ENCODE assay signal across 8 mouse cellular contexts in genomic region chr10:61782799-61783611, GRCm38 (mm10). TPM values are rescaled to one million over a fixed set of nuclear protein-coding genes. Genes with fewer than 3 reads are reported as not detected.
DNase-seq lines count a peak whose midpoint lies in the region; ATAC-seq and TF ChIP-seq lines count a peak whose summit lies in the region.

No protein-coding gene starts in this region.

- H3K4me2 ChIP-seq in hindbrain, postnatal 0 days (ENCODE audit: low read depth, low read length): peak overlapping the region; percentile 63

- ATAC-seq in hindbrain, postnatal 0 days: peak; percentile 54
- no peak for ATAC-seq in monocyte, adult 5-6 weeks (replicated peaks; ENCODE audit: insufficient number of reproducible peaks, low FRiP score, low TSS enrichment, poor library complexity, severe bottlenecking)

- peak overlapping the region; percentile 99 for H3K9ac ChIP-seq in hindbrain, postnatal 0 days (replicated peaks; ENCODE audit: low read length)

- peak; percentile 81 for TF ChIP-seq CTCF in hindbrain, postnatal 0 days (IDR thresholded peaks at IDR 0.05; ENCODE audit: low read depth)

- H3K9me3 ChIP-seq in hindbrain, postnatal 0 days (ENCODE audit: low read length): no peaks in the 10 kb centered on the region

- DNase-seq in adrenal gland, adult (ENCODE audit: inconsistent age in 2 of 2, low spot score in 1 of 2): peak; percentile 74 to 90
- peak; percentile 84 to 85 for DNase-seq in cerebellum, postnatal 14 days
- peak; percentile 73 to 74 for DNase-seq in frontal cortex, postnatal 36 days (ENCODE audit: low spot score in 2 of 2)
- peak; percentile 78 for DNase-seq in hindbrain, postnatal 0 days (ENCODE audit: low spot score)
- DNase-seq in left cerebral cortex, adult 8-10 months (ENCODE audit: low spot score in 2 of 2): peak; percentile 59 to 64
- DNase-seq in lung, postnatal 4 days: peak; percentile 70 to 80
- DNase-seq in right cerebral cortex, postnatal 14 days: peak; percentile 71

- H3K27me3 ChIP-seq in hindbrain, postnatal 0 days (ENCODE audit: insufficient read depth, low read length): no peaks in the 10 kb centered on the region

- H3K27ac ChIP-seq in hindbrain, postnatal 0 days: peak overlapping the region; percentile 99

- WGBS in hindbrain, postnatal 0 days: under 1% methylated on average over 71 of the region's 74 CpGs

- peaks cover 8% of the 10 kb centered on the region for H3K4me1 ChIP-seq in hindbrain, postnatal 0 days (ENCODE audit: insufficient read depth, low read length)

- H3K36me3 ChIP-seq in hindbrain, postnatal 0 days (ENCODE audit: insufficient read depth, low read length): no peaks in the 10 kb centered on the region

- peak overlapping the region; percentile 89 for H3K4me3 ChIP-seq in hindbrain, postnatal 0 days (ENCODE audit: low read length)

RNA-seq across cellular contexts. Expression of gene H2afy2, which starts 0.9 kb away (rescaled TPM):
- total RNA-seq in hindbrain, postnatal 0 days (2014; rRNA removed): 90.4 and 97.7 TPM in 2 replicates
- 157 and 162 TPM in 2 replicates for polyA plus RNA-seq in hindbrain, postnatal 0 days (2015; fragmentation: Nextera tagmentation; extraction: Ambion mirVana)
- 10 to 100 TPM; 18.9 to 24.8 (median 19.9) TPM for total RNA-seq in left cerebral cortex, adult 8-10 months (2022)
- 0.58 TPM in 1 of 3 replicates, not detected in the others for total RNA-seq in monocyte, adult 5-6 weeks (2017)

Comparison
In these comparisons a context has a peak if more than half of its experiments do, and no peak if none do; other contexts are left out.
1. RNA of gene H2afy2, which starts 0.9 kb away (total RNA-seq): 90.4 to 97.7 TPM in hindbrain, postnatal 0 days and 18.9 to 24.8 TPM in left cerebral cortex, adult 8-10 months; 0.58 TPM in monocyte, adult 5-6 weeks; every median in the first group is over 10 times any median in the second.
2. Peak in every context shown above with its lines, with median percentiles within 50 percentile points of each other: DNase-seq.